Mouse (Mus musculus) kidney, embryonic 16.5 days (tissue): ENCODE measurements around the gene Slc30a2. TPM values are rescaled to one million over a fixed set of nuclear protein-coding genes. Genes with fewer than 3 reads are reported as not detected.

Experiments used
- ATAC-seq: fragments of 200-750 bp; cut with Nextera tagmentation; 2 replicates; pipeline ENCODE4 v1.8.0; 2017; ENCODE audit warnings: moderate TSS enrichment; ENCODE audit not compliant: low FRiP score, low TSS enrichment
- H3K27ac ChIP-seq: fragments of 300-500 bp; sonication (generic); 2 replicates; pipeline ENCODE4 v1.5.1; 2014; ENCODE audit warnings: low read length
- H3K27me3 ChIP-seq: fragments of 300-500 bp; sonication (generic); 2 replicates; pipeline ENCODE4 v1.6.1; 2014; ENCODE audit warnings: low read length, control low read depth, mixed read lengths; ENCODE audit not compliant: insufficient read depth
- H3K36me3 ChIP-seq: fragments of 300-500 bp; sonication (generic); 2 replicates; pipeline ENCODE4 v1.6.1; 2014; ENCODE audit warnings: low read length, control low read depth, mixed read lengths; ENCODE audit not compliant: insufficient read depth
- H3K4me1 ChIP-seq: fragments of 300-500 bp; sonication (generic); 2 replicates; pipeline ENCODE4 v1.6.1; 2014; ENCODE audit warnings: low read length, control low read depth, mixed read lengths; ENCODE audit not compliant: insufficient read depth
- H3K4me2 ChIP-seq: fragments of 300-500 bp; sonication (generic); replicated peaks from 2 replicates; pipeline ENCODE4 v1.6.1; 2014; ENCODE audit warnings: low read depth, low read length
- H3K4me3 ChIP-seq: fragments of 300-500 bp; sonication (generic); 2 replicates; pipeline ENCODE4 v1.5.1; 2014; ENCODE audit warnings: mild to moderate bottlenecking, low read length
- H3K9ac ChIP-seq: fragments of 300-500 bp; sonication (generic); replicated peaks from 2 replicates; pipeline ENCODE4 v1.6.1; 2014; ENCODE audit warnings: low read length
- H3K9me3 ChIP-seq: fragments of 300-500 bp; sonication (generic); 2 replicates; pipeline ENCODE4 v1.6.1; 2016; ENCODE audit warnings: low read length, control low read depth
- WGBS: fragments of 180-500 bp; shearing (Covaris S2); extraction: QIAGEN DNeasy Blood & Tissue Kit; methylation state at CpG from one replicate; pipeline ENCODE4 v1.1.7; 2014; 5-methylcytosine and 5-hydroxymethylcytosine counted together
- polyA plus RNA-seq: library from polyadenylated mRNA; unstranded; fragments of >200 nt; fragmentation: Nextera tagmentation; extraction: Ambion mirVana; gene quantifications from 2 replicates; pipeline ENCODE4 v1.2.1, GENCODE M21; 2015

Slc30a2 gene
- polyA plus RNA-seq, 1 experiment from 2014 or later: 0.92 TPM

GRCm38 (mm10) chr4:134352929-134353328 lies 9.9 kb downstream of the Slc30a2 start:
- no peaks in the 10 kb centered on the region for H3K9me3 ChIP-seq
- peaks cover 46% of the 10 kb centered on the region for H3K4me1 ChIP-seq
- WGBS: 33% methylated on average over 7 of the region's 7 CpGs
- no peaks in the 10 kb centered on the region for H3K27me3 ChIP-seq
- no peak overlapping the region for H3K27ac ChIP-seq
- ATAC-seq: no peak
- H3K4me3 ChIP-seq: no peak overlapping the region
- no peaks in the 10 kb centered on the region for H3K36me3 ChIP-seq
- no peak overlapping the region for H3K4me2 ChIP-seq
- peak overlapping the region; percentile 8; the same call in 1 of the 2 replicates for H3K9ac ChIP-seq

GRCm38 (mm10) chr4:134353527-134354409 lies 10.8 kb downstream of the Slc30a2 start:
- Histone ChIP-seq H3K27ac (no peak overlapping the region), H3K36me3 (no peaks in the 10 kb centered on the region), H3K27me3 (no peaks in the 10 kb centered on the region), H3K4me2 (no peak overlapping the region), H3K4me3 (no peak overlapping the region), H3K4me1 (peaks cover 46% of the 10 kb centered on the region), H3K9me3 (no peaks in the 10 kb centered on the region), H3K9ac (no peak overlapping the region)
- ATAC-seq: no peak
- WGBS: 52% methylated on average over 5 of the region's 5 CpGs

DNA sequence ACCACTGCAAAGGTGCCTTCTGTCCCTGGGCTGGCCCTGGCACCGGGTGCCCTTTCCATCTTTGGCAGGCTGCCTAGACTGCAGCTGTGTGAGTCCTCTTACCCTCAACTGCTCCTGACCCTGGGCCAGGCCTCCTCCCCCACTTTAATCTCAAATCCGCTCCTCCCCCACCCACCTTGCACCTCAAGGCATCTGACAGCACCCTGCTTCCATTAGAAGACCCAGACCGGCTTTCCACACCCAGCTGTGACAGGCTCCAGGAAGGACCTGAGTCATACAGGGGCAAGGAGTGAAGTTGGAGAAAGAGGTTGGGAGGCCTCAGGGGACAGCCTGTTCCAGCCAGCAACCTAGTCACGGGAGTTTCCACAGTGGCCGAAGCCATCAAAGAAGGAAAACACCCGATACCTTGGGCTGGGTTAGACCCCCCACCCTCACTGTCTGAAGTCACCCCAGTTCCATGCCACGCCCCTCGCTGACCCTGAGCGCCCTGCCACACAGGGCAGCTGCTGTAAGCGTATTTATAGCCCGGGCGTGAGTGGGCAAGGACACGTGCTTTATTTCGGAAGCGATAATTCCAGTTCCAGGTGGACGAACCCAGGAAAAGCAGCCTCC lies 13.0 kb downstream of the Slc30a2 start:
- Histone ChIP-seq H3K27me3 (no peaks in the 10 kb centered on the region), H3K9ac (no peak overlapping the region), H3K9me3 (no peaks in the 10 kb centered on the region), H3K4me2 (0 out of 2 replicates have a peak overlapping the region, but pooled peaks have one; percentile 16), H3K36me3 (no peaks in the 10 kb centered on the region), H3K27ac (peak overlapping the region; percentile 40), H3K4me1 (peaks cover 47% of the 10 kb centered on the region), H3K4me3 (no peak overlapping the region)
- 18% methylated on average over 16 of the region's 16 CpGs for WGBS
- peak; percentile 47; the same call in 1 of the 2 replicates for ATAC-seq

DNA sequence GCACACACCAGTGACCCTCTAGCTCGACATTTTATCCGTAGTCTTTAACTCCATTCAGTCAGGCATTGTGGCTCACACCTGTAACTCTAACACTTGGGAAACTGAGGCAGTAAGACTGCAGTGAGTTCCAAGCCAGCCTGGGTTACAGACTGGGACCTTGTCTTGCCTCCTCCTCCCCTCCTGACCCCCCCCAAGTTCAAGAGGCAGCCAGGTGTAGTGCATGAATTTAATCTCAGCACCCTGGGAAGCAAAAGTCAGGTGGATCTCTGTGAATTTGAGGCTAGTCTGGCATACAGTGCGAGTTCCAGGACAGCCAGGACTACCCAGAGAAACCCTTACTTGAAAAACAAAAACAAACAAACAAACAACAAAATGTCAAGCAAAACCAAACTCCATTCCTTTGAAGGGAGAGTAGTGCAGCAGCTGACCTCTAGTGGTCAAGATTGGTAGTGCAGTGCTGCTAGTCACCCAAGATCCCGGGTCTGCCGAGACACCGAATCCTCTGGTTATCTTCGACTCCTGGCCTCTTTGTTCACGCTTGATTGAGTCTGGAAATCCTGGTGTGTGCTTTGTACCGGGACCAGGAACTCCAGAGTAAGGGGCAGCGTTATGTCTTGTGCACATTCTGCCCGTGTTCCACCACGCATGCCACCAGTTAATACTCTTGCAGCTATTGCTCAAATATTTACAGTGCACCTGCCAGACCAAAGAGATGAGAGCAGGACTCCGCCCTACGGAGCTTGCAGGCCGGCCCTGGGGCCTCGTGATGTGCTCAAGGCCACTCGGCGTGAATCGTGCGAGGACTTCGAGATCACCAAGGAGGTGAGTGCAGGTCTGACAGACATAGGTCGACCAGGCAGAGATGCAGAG lies 13.8 kb downstream of the Slc30a2 start:
- Histone ChIP-seq H3K9me3 (no peaks in the 10 kb centered on the region), H3K4me1 (peaks cover 44% of the 10 kb centered on the region), H3K36me3 (no peaks in the 10 kb centered on the region), H3K4me2 (peak overlapping the region; percentile 35), H3K27ac (peak overlapping the region; percentile 40), H3K9ac (peak overlapping the region; percentile 18), H3K27me3 (no peaks in the 10 kb centered on the region), H3K4me3 (peak overlapping the region; percentile 5; the same call in 1 of the 2 replicates)
- peak; percentile 30; the same call in 1 of the 2 replicates for ATAC-seq
- 18% methylated on average over 22 of the region's 22 CpGs for WGBS

DNA sequence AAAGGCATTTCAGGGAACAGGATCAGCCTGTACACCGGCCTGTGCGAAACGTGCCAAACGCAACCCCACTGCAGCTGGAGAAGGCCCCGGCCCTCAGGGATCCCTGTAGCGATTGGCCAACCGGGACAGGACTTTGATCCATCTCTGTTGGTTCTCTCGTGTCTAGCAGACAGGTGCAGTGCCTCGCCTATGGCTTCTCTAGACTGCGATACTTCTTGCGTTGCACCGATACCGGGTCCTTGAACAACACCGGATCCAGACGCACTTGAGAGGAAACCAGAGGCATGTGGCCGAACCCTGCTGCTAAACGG lies 14.4 kb downstream of the Slc30a2 start:
- Histone ChIP-seq H3K27ac (no peak overlapping the region; the same call in 1 of the 2 replicates), H3K9me3 (no peaks in the 10 kb centered on the region), H3K4me1 (peaks cover 39% of the 10 kb centered on the region), H3K27me3 (no peaks in the 10 kb centered on the region), H3K4me3 (no peak overlapping the region), H3K9ac (0 out of 2 replicates have a peak overlapping the region, but pooled peaks have one; percentile 17), H3K4me2 (peak overlapping the region; percentile 35), H3K36me3 (no peaks in the 10 kb centered on the region)
- WGBS: 47% methylated on average over 17 of the region's 17 CpGs
- ATAC-seq: no peak; the same call in 1 of the 2 replicates

DNA sequence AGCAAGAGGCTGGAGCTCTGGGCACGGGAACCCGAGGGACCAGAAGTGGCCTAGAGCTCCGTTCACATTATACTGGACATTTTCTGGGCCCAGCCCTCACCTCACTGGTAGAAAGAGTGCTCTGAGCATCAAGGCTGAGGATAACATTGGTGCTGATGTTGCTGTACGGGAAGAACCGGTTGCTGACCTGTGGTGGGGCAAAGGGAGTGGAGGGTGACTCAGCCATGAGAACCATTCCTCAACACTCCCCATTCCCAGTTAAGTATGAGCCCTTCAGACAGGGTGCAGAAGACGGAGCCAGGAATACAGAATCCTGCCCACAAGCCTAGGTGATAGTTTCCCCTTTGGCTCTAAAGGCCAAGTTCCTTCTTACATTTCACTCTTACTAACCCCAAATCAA lies 16.7 kb downstream of the Slc30a2 start:
- H3K4me3 ChIP-seq: no peak overlapping the region
- no peaks in the 10 kb centered on the region for H3K27me3 ChIP-seq
- 84% methylated on average over 6 of the region's 6 CpGs for WGBS
- H3K4me1 ChIP-seq: peaks cover 30% of the 10 kb centered on the region
- H3K4me2 ChIP-seq: no peak overlapping the region
- no peak overlapping the region for H3K27ac ChIP-seq
- no peaks in the 10 kb centered on the region for H3K9me3 ChIP-seq
- no peak overlapping the region for H3K9ac ChIP-seq
- no peaks in the 10 kb centered on the region for H3K36me3 ChIP-seq
- ATAC-seq: no peak

GRCm38 (mm10) chr4:134361215-134361614 lies 18.2 kb downstream of the Slc30a2 start:
- peaks cover 23% of the 10 kb centered on the region for H3K4me1 ChIP-seq
- peak; percentile 42; the same call in 1 of the 2 replicates for ATAC-seq
- peak overlapping the region; percentile 61 for H3K27ac ChIP-seq
- no peaks in the 10 kb centered on the region for H3K9me3 ChIP-seq
- no peak overlapping the region for H3K4me3 ChIP-seq
- no peaks in the 10 kb centered on the region for H3K36me3 ChIP-seq
- H3K9ac ChIP-seq: no peak overlapping the region
- no peaks in the 10 kb centered on the region for H3K27me3 ChIP-seq
- 20% methylated on average over 5 of the region's 5 CpGs for whole genome bisulfite sequencing
- H3K4me2 ChIP-seq: no peak overlapping the region

- Histone ChIP-seq H3K9ac (no peak overlapping the region), H3K27me3 (no peaks in the 10 kb centered on the region), H3K4me2 (no peak overlapping the region), H3K36me3 (no peaks in the 10 kb centered on the region), H3K9me3 (no peaks in the 10 kb centered on the region), H3K4me1 (peaks cover 15% of the 10 kb centered on the region), H3K27ac (no peak overlapping the region), H3K4me3 (no peak overlapping the region)
- ATAC-seq: no peak
- WGBS: 68% methylated on average over 9 of the region's 9 CpGs
Observed at GRCm38 (mm10) chr4:134362124-134362523, 19.1 kb downstream of the Slc30a2 start.

- ATAC-seq: peak; percentile 12; the same call in 1 of the 2 replicates
- H3K36me3 ChIP-seq: no peaks in the 10 kb centered on the region
- H3K4me3 ChIP-seq: no peak overlapping the region
- no peak overlapping the region for H3K27ac ChIP-seq
- no peaks in the 10 kb centered on the region for H3K27me3 ChIP-seq
- H3K9me3 ChIP-seq: no peaks in the 10 kb centered on the region
- H3K4me2 ChIP-seq: peak overlapping the region; percentile 16; the same call in 1 of the 2 replicates
- no peak overlapping the region for H3K9ac ChIP-seq
- WGBS: 26% methylated on average over 9 of the region's 9 CpGs
- peaks cover 13% of the 10 kb centered on the region for H3K4me1 ChIP-seq
Observed at GRCm38 (mm10) chr4:134362586-134362985, 19.6 kb downstream of the Slc30a2 start.
